Mouse (Mus musculus) common myeloid progenitor, adult 5-6 weeks (primary cell): ENCODE results near the gene Ewsr1. TPM values are rescaled to one million over a fixed set of nuclear protein-coding genes. Genes with fewer than 3 reads are reported as not detected.
A peak's percentile ranks its signal among the peaks of the same experiment; 100 is the strongest.

Source experiments
- ATAC-seq: replicated peaks from 2 replicates; pipeline ENCODE4 v1.8.0; 2016; ENCODE audit warnings: low read depth, mild to moderate bottlenecking, moderate TSS enrichment, inconsistent platforms; ENCODE audit not compliant: poor library complexity, severe bottlenecking
- total RNA-seq: library from RNA; stranded (forward); fragments of 200-1000, 187-1606 nt; gene quantifications from 2 replicates; pipeline ENCODE4 v1.2.3, GENCODE M21; 2017

Ewsr1 gene
- 525 and 659 TPM in 2 replicates for total RNA-seq

- peak; percentile 69 for ATAC-seq
Measured at GRCm38 (mm10) chr11:5098736-5099542, at the start of gene Ewsr1, which contains the start of gene Rhbdd3. Gene Ewsr1 (minus strand): TSS chr11:5099266. Gene Rhbdd3 (plus strand): TSS chr11:5098926.

GRCm38 (mm10) chr11:5145600-5145999, 46.5 kb upstream of the Ewsr1 start:
- ATAC-seq: no peak

- ATAC-seq: no peak
Measured at GRCm38 (mm10) chr11:5141965-5142364, 42.9 kb upstream of the Ewsr1 start.

GRCm38 (mm10) chr11:5141252-5141651, 42.2 kb upstream of the Ewsr1 start:
- no peak for ATAC-seq

- ATAC-seq: peak; percentile 75
Measured at GRCm38 (mm10) chr11:5140619-5141018, 41.6 kb upstream of the Ewsr1 start.

GRCm38 (mm10) chr11:5139372-5139771, 40.3 kb upstream of the Ewsr1 start:
- no peak for ATAC-seq

- ATAC-seq: no peak
Measured at GRCm38 (mm10) chr11:5138642-5139041, 39.6 kb upstream of the Ewsr1 start.

- no peak for ATAC-seq
Measured at GRCm38 (mm10) chr11:5135914-5136313, 36.8 kb upstream of the Ewsr1 start.

GRCm38 (mm10) chr11:5132751-5133150, 33.7 kb upstream of the Ewsr1 start:
- no peak for ATAC-seq

- no peak for ATAC-seq
Measured at GRCm38 (mm10) chr11:5130111-5130665, 31.1 kb upstream of the Ewsr1 start.

GRCm38 (mm10) chr11:5129035-5129480, 30.0 kb upstream of the Ewsr1 start:
- no peak for ATAC-seq

GRCm38 (mm10) chr11:5125713-5126112, 26.6 kb upstream of the Ewsr1 start:
- no peak for ATAC-seq

GRCm38 (mm10) chr11:5114931-5115581, 16.0 kb upstream of the Ewsr1 start:
- peak; percentile 97 for ATAC-seq

- no peak for ATAC-seq
Measured at GRCm38 (mm10) chr11:5113645-5114044, 14.6 kb upstream of the Ewsr1 start.

GRCm38 (mm10) chr11:5109441-5109840, 10.4 kb upstream of the Ewsr1 start:
- no peak for ATAC-seq

- no peak for ATAC-seq
Measured at GRCm38 (mm10) chr11:5103986-5104509, 5.0 kb upstream of the Ewsr1 start.

GRCm38 (mm10) chr11:5102384-5102783, 3.3 kb upstream of the Ewsr1 start:
- no peak for ATAC-seq

GRCm38 (mm10) chr11:5101641-5102040, 2.6 kb upstream of the Ewsr1 start:
- no peak for ATAC-seq

- no peak for ATAC-seq
Measured at GRCm38 (mm10) chr11:5100801-5101200, 1.7 kb upstream of the Ewsr1 start.

GRCm38 (mm10) chr11:5100283-5100682, 1.2 kb upstream of the Ewsr1 start:
- ATAC-seq: no peak
